Mouse (Mus musculus) lung, postnatal 0 days (tissue): Measurements from ENCODE around the gene Cfap61.

Source experiments
- CTCF ChIP-seq: IDR thresholded peaks from 2 replicates; pipeline ENCODE4 v1.5.1; 2016; ENCODE audit warnings: antibody characterized with exemption, mild to moderate bottlenecking
- EP300 ChIP-seq: IDR thresholded peaks from 2 replicates; pipeline ENCODE4 v1.6.1; 2016; ENCODE audit warnings: antibody characterized with exemption, mild to moderate bottlenecking, control low read depth

DNA sequence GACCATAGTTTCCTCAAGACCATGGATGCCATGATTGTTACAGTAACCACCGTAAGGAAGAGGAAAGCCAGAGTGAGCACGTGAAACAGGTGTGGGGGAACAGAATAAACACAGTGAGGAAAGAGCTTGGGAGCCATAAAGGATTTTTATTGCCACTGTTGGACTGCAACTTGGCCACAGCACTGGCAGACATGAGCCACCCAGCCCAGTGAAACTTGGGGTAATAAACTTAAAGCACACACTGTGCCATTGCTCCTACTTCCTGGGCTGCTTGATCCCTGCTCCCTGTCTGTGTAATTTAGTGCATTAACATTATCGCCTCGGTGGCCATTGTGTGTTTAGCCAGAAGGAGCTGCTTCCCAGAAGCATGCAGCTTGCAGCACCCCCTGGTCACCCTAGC, 122.5 kb downstream of the Cfap61 start:
- no peak for TF ChIP-seq EP300
- no peak for TF ChIP-seq CTCF
